Mouse (Mus musculus): ENCODE results near the gene Clca3b.
"Not testable (repeated sequence)": the region's sequence is repeated elsewhere in the genome, so short reads cannot be mapped to it uniquely, and the experiment has no call there.

Clca3b gene

GRCm38 (mm10) chr3:144849014-144849556, at the start of gene Clca3b:
Gene Clca3b, minus strand, starts transcription at chr3:144849357.
- not testable (repeated sequence) for DNase-seq (ENCODE audit: low spot score)

GRCm38 (mm10) chr3:144897042-144897678, 48.0 kb upstream of the Clca3b start:
- no peak for DNase-seq (ENCODE audit: low spot score)

- no peak for DNase-seq (ENCODE audit: low spot score)
Measured at GRCm38 (mm10) chr3:144890246-144890758, 41.1 kb upstream of the Clca3b start.

- DNase-seq (ENCODE audit: low spot score): no peak
Measured at GRCm38 (mm10) chr3:144886957-144887356, 37.8 kb upstream of the Clca3b start.

- DNase-seq (ENCODE audit: low spot score): not testable (repeated sequence)
Measured at GRCm38 (mm10) chr3:144872012-144872411, 22.9 kb upstream of the Clca3b start.

- DNase-seq (ENCODE audit: low spot score): no peak
Measured at GRCm38 (mm10) chr3:144849584-144849983, 427 bp upstream of the Clca3b start.

GRCm38 (mm10) chr3:144827257-144827656, 21.9 kb downstream of the Clca3b start:
- no peak for DNase-seq (ENCODE audit: low spot score)

GRCm38 (mm10) chr3:144825151-144825550, 24.0 kb downstream of the Clca3b start:
- peak; percentile 87 for DNase-seq (ENCODE audit: low spot score)

- no peak for DNase-seq (ENCODE audit: low spot score)
Measured at GRCm38 (mm10) chr3:144823331-144823730, 25.8 kb downstream of the Clca3b start.

GRCm38 (mm10) chr3:144820632-144821031, 28.5 kb downstream of the Clca3b start:
- DNase-seq (ENCODE audit: low spot score): no peak

- DNase-seq (ENCODE audit: low spot score): not testable (repeated sequence)
Measured at GRCm38 (mm10) chr3:144819219-144819618, 29.9 kb downstream of the Clca3b start, which contains the start of gene Clca3a2. Gene Clca3a2, minus strand, starts transcription at chr3:144819494.

GRCm38 (mm10) chr3:144813336-144813735, 35.8 kb downstream of the Clca3b start:
- not testable (repeated sequence) for DNase-seq (ENCODE audit: low spot score)

- no peak for DNase-seq (ENCODE audit: low spot score)
Measured at GRCm38 (mm10) chr3:144811821-144812220, 37.3 kb downstream of the Clca3b start.

GRCm38 (mm10) chr3:144808153-144808925, 40.8 kb downstream of the Clca3b start:
- not testable (repeated sequence) for DNase-seq (ENCODE audit: low spot score)

- DNase-seq (ENCODE audit: low spot score): not testable (repeated sequence)
Measured at GRCm38 (mm10) chr3:144806626-144807025, 42.5 kb downstream of the Clca3b start.

- DNase-seq (ENCODE audit: low spot score): no peak
Measured at GRCm38 (mm10) chr3:144801861-144802260, 47.3 kb downstream of the Clca3b start.

- DNase-seq (ENCODE audit: low spot score): no peak
Measured at GRCm38 (mm10) chr3:144785181-144786148, 63.7 kb downstream of the Clca3b start.

Data from layer of hippocampus, adult 11-12 months (tissue).